Mouse (Mus musculus): ENCODE results near the gene Cpxm1.
A peak's percentile ranks its signal among the peaks of the same experiment; 100 is the strongest.
"Not testable (repeated sequence)": the region's sequence is repeated elsewhere in the genome, so short reads cannot be mapped to it uniquely, and the experiment has no call there.

The Cpxm1 gene

GRCm38 (mm10) chr2:130401891-130402290 lies 4.5 kb upstream of the Cpxm1 start:
- DNase-seq (ENCODE audit: low read depth) = no peak

- DNase-seq (ENCODE audit: low read depth) = no peak
Measured at GRCm38 (mm10) chr2:130400046-130400445, 2.7 kb upstream of the Cpxm1 start.

- no peak for DNase-seq (ENCODE audit: low read depth)
Measured at GRCm38 (mm10) chr2:130398091-130398490, 717 bp upstream of the Cpxm1 start.

- no peak for DNase-seq (ENCODE audit: low read depth)
Measured at GRCm38 (mm10) chr2:130395696-130396095, 1.7 kb downstream of the Cpxm1 start.

- DNase-seq (ENCODE audit: low read depth) = no peak
Measured at GRCm38 (mm10) chr2:130392836-130393235, 4.5 kb downstream of the Cpxm1 start.

- no peak for DNase-seq (ENCODE audit: low read depth)
Measured at GRCm38 (mm10) chr2:130390993-130391625, 6.3 kb downstream of the Cpxm1 start.

GRCm38 (mm10) chr2:130388796-130389195 lies 8.6 kb downstream of the Cpxm1 start:
- peak; percentile 40 for DNase-seq (ENCODE audit: low read depth)

- DNase-seq (ENCODE audit: low read depth) = no peak
Measured at GRCm38 (mm10) chr2:130386212-130386611, 11.2 kb downstream of the Cpxm1 start.

- no peak for DNase-seq (ENCODE audit: low read depth)
Measured at GRCm38 (mm10) chr2:130383895-130384294, 13.5 kb downstream of the Cpxm1 start.

- no peak for DNase-seq (ENCODE audit: low read depth)
Measured at GRCm38 (mm10) chr2:130383205-130383604, 14.2 kb downstream of the Cpxm1 start.

- no peak for DNase-seq (ENCODE audit: low read depth)
Measured at GRCm38 (mm10) chr2:130374951-130375350, 22.4 kb downstream of the Cpxm1 start.

GRCm38 (mm10) chr2:130373026-130373425 lies 24.3 kb downstream of the Cpxm1 start:
- not testable (repeated sequence) for DNase-seq (ENCODE audit: low read depth)

- no peak for DNase-seq (ENCODE audit: low read depth)
Measured at GRCm38 (mm10) chr2:130367386-130367785, 30.0 kb downstream of the Cpxm1 start.

GRCm38 (mm10) chr2:130365211-130366094 lies 31.9 kb downstream of the Cpxm1 start:
- DNase-seq (ENCODE audit: low read depth) = no peak

GRCm38 (mm10) chr2:130362511-130363026 lies 34.8 kb downstream of the Cpxm1 start:
- peak; percentile 33 for DNase-seq (ENCODE audit: low read depth)

- DNase-seq (ENCODE audit: low read depth) = no peak
Measured at GRCm38 (mm10) chr2:130358852-130359251, 38.5 kb downstream of the Cpxm1 start.

GRCm38 (mm10) chr2:130357551-130357950 lies 39.8 kb downstream of the Cpxm1 start:
- no peak for DNase-seq (ENCODE audit: low read depth)

- no peak for DNase-seq (ENCODE audit: low read depth)
Measured at GRCm38 (mm10) chr2:130353889-130354288, 43.5 kb downstream of the Cpxm1 start.

- no peak for DNase-seq (ENCODE audit: low read depth)
Measured at GRCm38 (mm10) chr2:130353411-130353810, 44.0 kb downstream of the Cpxm1 start.

- DNase-seq (ENCODE audit: low read depth) = no peak
Measured at GRCm38 (mm10) chr2:130351758-130352339, 45.5 kb downstream of the Cpxm1 start.

GRCm38 (mm10) chr2:130350376-130350775 lies 47.0 kb downstream of the Cpxm1 start:
- DNase-seq (ENCODE audit: low read depth) = no peak

GRCm38 (mm10) chr2:130341220-130341580 lies 56.2 kb downstream of the Cpxm1 start:
- no peak for DNase-seq (ENCODE audit: low read depth)

All from induced T-regulatory cell, adult 2 months (primary cell).